Comparison of ENCODE assay signal across 27 mouse cellular contexts in the genomic region with DNA sequence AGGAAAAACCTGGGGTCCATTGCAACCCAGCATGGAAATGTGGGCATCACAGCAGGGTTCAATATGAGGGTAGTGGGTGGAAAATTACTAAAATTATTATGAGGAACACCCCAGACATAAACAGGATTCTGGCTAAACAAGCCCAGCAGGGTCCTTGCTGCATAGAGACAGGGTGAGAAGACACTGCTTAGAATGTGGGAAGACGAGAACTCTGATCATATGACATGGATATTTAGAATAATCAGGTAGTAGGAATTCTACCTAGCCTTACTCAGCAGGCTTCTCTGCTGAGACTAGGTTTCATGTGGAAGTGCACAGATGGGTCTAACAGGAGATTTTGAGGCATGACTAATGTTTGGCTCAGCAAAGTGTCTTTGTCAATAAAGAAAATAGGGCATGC.
DNase-seq lines count a peak whose midpoint lies in the region; ATAC-seq and TF ChIP-seq lines count a peak whose summit lies in the region.
"Had no signal": no experiment of that assay in that cellular context is flagged by ENCODE, and none has a peak within 500 bp of the region (broad histone marks: within the 10 kb centered on the region; RNA-seq: fewer than 3 reads in every experiment).

No protein-coding gene starts in this region.

- no peaks in the 10 kb centered on the region for H3K9me3 ChIP-seq in kidney, embryonic 15.5 days (replicated peaks)
- H3K9me3 ChIP-seq in kidney, embryonic 16.5 days (ENCODE audit: low read length) = no peaks in the 10 kb centered on the region
- H3K9me3 ChIP-seq: embryonic facial prominence, embryonic 10.5 days; embryonic facial prominence, embryonic 15.5 days; forebrain, embryonic 12.5 days; heart, embryonic 13.5 days; liver, embryonic 12.5 days; neural tube, embryonic 12.5 days had no signal

- H3K9ac ChIP-seq in kidney, embryonic 15.5 days = no peak overlapping the region
- H3K9ac ChIP-seq in kidney, embryonic 16.5 days (replicated peaks; ENCODE audit: low read length) = no peak overlapping the region
- H3K9ac ChIP-seq: embryonic facial prominence, embryonic 15.5 days; forebrain, embryonic 12.5 days; forebrain, postnatal 0 days; heart, embryonic 13.5 days; hindbrain, embryonic 14.5 days; liver, embryonic 12.5 days; liver, postnatal 0 days; neural tube, embryonic 12.5 days had no signal

- no peaks in the 10 kb centered on the region for H3K36me3 ChIP-seq in kidney, embryonic 15.5 days
- no peaks in the 10 kb centered on the region for H3K36me3 ChIP-seq in kidney, embryonic 16.5 days (ENCODE audit: insufficient read depth, low read length)
- H3K36me3 ChIP-seq: embryonic facial prominence, embryonic 10.5 days; embryonic facial prominence, embryonic 15.5 days; forebrain, embryonic 12.5 days; heart, embryonic 13.5 days; liver, embryonic 12.5 days; neural tube, embryonic 12.5 days had no signal

- WGBS in kidney, embryonic 15.5 days = 58% methylated on average over 1 of the region's 1 CpGs
- 57% methylated on average over 1 of the region's 1 CpGs for WGBS in kidney, embryonic 16.5 days
- WGBS in cerebellum, adult 2 months = 12% methylated on average over 1 of the region's 1 CpGs

- ATAC-seq in kidney, embryonic 15.5 days (replicated peaks; ENCODE audit: low FRiP score) = peak; percentile 49; the same call in 1 of the 2 replicates
- no peak for ATAC-seq in kidney, embryonic 16.5 days (ENCODE audit: low FRiP score, low TSS enrichment)
- ATAC-seq: activated CD4-positive, CD25-positive, alpha-beta regulatory T cell, adult 4 months; forebrain, postnatal 0 days; intestine, postnatal 0 days; liver, embryonic 12.5 days; liver, postnatal 0 days had no signal

- H3K4me3 ChIP-seq in kidney, embryonic 15.5 days (replicated peaks) = no peak overlapping the region
- no peak overlapping the region for H3K4me3 ChIP-seq in kidney, embryonic 16.5 days (ENCODE audit: low read length)
- no peak overlapping the region for H3K4me3 ChIP-seq in cerebellum, adult 2 months (replicated peaks; ENCODE audit: insufficient read depth, low read depth, low read length)
- H3K4me3 ChIP-seq: embryonic facial prominence, embryonic 10.5 days; embryonic facial prominence, embryonic 15.5 days; forebrain, embryonic 12.5 days; heart, embryonic 13.5 days; left cerebral cortex, adult 2 months; liver, embryonic 12.5 days; myocyte; neural tube, embryonic 12.5 days had no signal

- no peak for TF ChIP-seq CTCF in cerebellum, adult 2 months (IDR thresholded peaks at IDR 0.05; ENCODE audit: borderline replicate concordance, insufficient read depth, low read depth, low read length)

- no peak overlapping the region for H3K4me2 ChIP-seq in kidney, embryonic 15.5 days
- H3K4me2 ChIP-seq in kidney, embryonic 16.5 days (replicated peaks; ENCODE audit: low read depth, low read length) = no peak overlapping the region
- H3K4me2 ChIP-seq: embryonic facial prominence, embryonic 15.5 days; forebrain, embryonic 12.5 days; heart, embryonic 13.5 days; hindbrain, embryonic 14.5 days; liver, embryonic 12.5 days; midbrain, embryonic 11.5 days; neural tube, embryonic 12.5 days had no signal

- no peak overlapping the region for H3K27ac ChIP-seq in kidney, embryonic 15.5 days
- no peak overlapping the region for H3K27ac ChIP-seq in kidney, embryonic 16.5 days (ENCODE audit: low read length)
- peak overlapping the region; percentile 45; the same call in 1 of the 2 replicates for H3K27ac ChIP-seq in cerebellum, adult 2 months (ENCODE audit: insufficient read depth, low read length)
- H3K27ac ChIP-seq: embryonic facial prominence, embryonic 10.5 days; embryonic facial prominence, embryonic 15.5 days; forebrain, embryonic 12.5 days; heart, embryonic 13.5 days; hindbrain, embryonic 14.5 days; left cerebral cortex, adult 2 months; liver, embryonic 12.5 days; neural tube, embryonic 12.5 days had no signal

- DNase-seq in brain, adult 2 months (ENCODE audit: low read depth, low spot score) = peak; percentile 90
- DNase-seq in cerebellum, adult 2 months = peak; percentile 67 to 87
- peak; percentile 58 to 63 for DNase-seq in cerebellum, postnatal 25 days
- DNase-seq in spleen, postnatal 14 days (ENCODE audit: low spot score in 2 of 2) = no peak
- no peak for DNase-seq in kidney, postnatal 36 days
- DNase-seq: adrenal gland, postnatal 10 days; B cell, adult 2 months; forebrain, postnatal 0 days; heart, postnatal 10 days; kidney, adult 9 months; liver, postnatal 0 days; lung, postnatal 36 days had no signal

- no peaks in the 10 kb centered on the region for H3K27me3 ChIP-seq in kidney, embryonic 15.5 days
- H3K27me3 ChIP-seq in kidney, embryonic 16.5 days (ENCODE audit: insufficient read depth, low read length) = no peaks in the 10 kb centered on the region
- H3K27me3 ChIP-seq in cerebellum, adult 2 months (ENCODE audit: control insufficient read depth, insufficient read depth, low read length) = no peaks in the 10 kb centered on the region
- H3K27me3 ChIP-seq: CH12.LX; embryonic facial prominence, embryonic 15.5 days; heart, embryonic 13.5 days; liver, embryonic 12.5 days; neural tube, embryonic 12.5 days had no signal

- peaks cover 17% of the 10 kb centered on the region; the same call in 1 of the 2 replicates for H3K4me1 ChIP-seq in kidney, embryonic 15.5 days
- H3K4me1 ChIP-seq in kidney, embryonic 16.5 days (ENCODE audit: insufficient read depth, low read length) = peaks cover 11% of the 10 kb centered on the region; the same call in 1 of the 2 replicates
- H3K4me1 ChIP-seq in cerebellum, adult 2 months (ENCODE audit: control insufficient read depth, insufficient read depth, low read length) = peaks cover 34% of the 10 kb centered on the region
- H3K4me1 ChIP-seq: liver, embryonic 12.5 days had no signal

- no peak for TF ChIP-seq POLR2A in cerebellum, adult 2 months (IDR thresholded peaks at IDR 0.05; ENCODE audit: borderline replicate concordance, insufficient read depth, low read length)

Comparison
In these comparisons a context has a peak if more than half of its experiments do, and no peak if none do; other contexts are left out.
1. DNase-seq: peak in brain, adult 2 months (single experiment), cerebellum, adult 2 months (2 of 2) and cerebellum, postnatal 25 days (2 of 2); none in spleen, postnatal 14 days (0 of 2) and kidney, postnatal 36 days (0 of 2).